Mouse (Mus musculus) heart, adult 2 months (tissue): ENCODE measurements around the gene Higd1a. TPM values are rescaled to one million over a fixed set of nuclear protein-coding genes. Genes with fewer than 3 reads are reported as not detected.

Source experiments
- DNase-seq, 2 experiments: peaks; one replicate each; pipeline ENCODE4 v3.0.0; 2021
- H3K27ac ChIP-seq: fragments of 200-600 bp; 2 replicates; pipeline ENCODE4 v1.8.1; 2022
- H3K27me3 ChIP-seq: fragments of 200-500 bp; 2 replicates; pipeline ENCODE4 v1.6.1; 2012; ENCODE audit warnings: mild to moderate bottlenecking, low read length, inconsistent platforms, mixed read lengths; ENCODE audit not compliant: control insufficient read depth, insufficient read depth
- H3K36me3 ChIP-seq: fragments of 200-500 bp; 2 replicates; pipeline ENCODE4 v1.6.1; 2012; ENCODE audit warnings: low read length, inconsistent platforms; ENCODE audit not compliant: control insufficient read depth, insufficient read depth
- H3K4me1 ChIP-seq: fragments of 200-500 bp; 2 replicates; pipeline ENCODE4 v1.6.1; 2011; ENCODE audit warnings: low read length; ENCODE audit not compliant: control insufficient read depth, insufficient read depth
- H3K4me3 ChIP-seq: fragments of 200-600 bp; 2 replicates; pipeline ENCODE4 v1.8.1; 2022
- H3K79me2 ChIP-seq: fragments of 200-500 bp; replicated peaks from 2 replicates; pipeline ENCODE4 v1.6.1; 2012; ENCODE audit warnings: mild to moderate bottlenecking, inconsistent platforms, low read length, moderate library complexity, mixed read lengths; ENCODE audit not compliant: control insufficient read depth, insufficient read depth
- H3K9ac ChIP-seq: fragments of 200-500 bp; 2 replicates; pipeline ENCODE4 v1.6.1; 2012; ENCODE audit warnings: low read depth, mild to moderate bottlenecking, control low read depth, inconsistent platforms, low read length, mixed read lengths
- CTCF ChIP-seq: fragments of 200-600 bp; IDR thresholded peaks from 2 replicates; pipeline ENCODE4 v1.8.1; 2022; ENCODE audit warnings: antibody characterized with exemption, mild to moderate bottlenecking, moderate library complexity
- EP300 ChIP-seq: fragments of 200-500 bp; IDR thresholded peaks from 2 replicates; pipeline ENCODE4 v1.6.1; 2011; ENCODE audit warnings: low read depth, low read length, control low read depth; ENCODE audit not compliant: insufficient read depth
- POLR2A ChIP-seq: fragments of 200-500 bp; IDR thresholded peaks from 2 replicates; pipeline ENCODE4 v1.6.1; 2011; ENCODE audit warnings: mild to moderate bottlenecking, low read depth, low read length, control low read depth; ENCODE audit not compliant: insufficient read depth
- WGBS: fragments of 180-500 bp; shearing (Covaris S2); methylation state at CpG from one replicate; pipeline ENCODE4 v1.1.7; 2018; 5-methylcytosine and 5-hydroxymethylcytosine counted together
- intact Hi-C: fragments of 180-260 bp; cut with DNase I; formaldehyde crosslinking; loops from one replicate; pipeline ENCODE4 v1.15.1; 2025
- polyA plus RNA-seq: library from polyadenylated mRNA; depleted of rRNA; stranded (reverse); fragments of >200 nt; gene quantifications from 2 replicates; pipeline ENCODE4 v1.2.3, GENCODE M21; 2012; rRNA removed
- total RNA-seq, 2 experiments: library from RNA; stranded (reverse); gene quantifications; 2 replicates each; pipeline ENCODE4 v1.2.3; 2021

The Higd1a gene
- total and polyA plus RNA-seq, 3 experiments: 71.7 to 199 (median 198) TPM

GRCm38 (mm10) chr9:121808511-121808910 lies 49.7 kb downstream of the Higd1a start:
- no peaks in the 10 kb centered on the region for H3K36me3 ChIP-seq
- H3K4me1 ChIP-seq: no peaks in the 10 kb centered on the region
- no peak for DNase-seq
- H3K79me2 ChIP-seq: no peaks in the 10 kb centered on the region
- no peaks in the 10 kb centered on the region for H3K27me3 ChIP-seq
- no peak overlapping the region for H3K9ac ChIP-seq
- intact Hi-C loops: no loop called here
- TF ChIP-seq CTCF (no peak), POLR2A (no peak), EP300 (no peak)
- no peak overlapping the region for H3K27ac ChIP-seq
- 87% methylated on average over 3 of the region's 3 CpGs for WGBS
- no peak overlapping the region for H3K4me3 ChIP-seq

- intact Hi-C loops: no loop called here
- H3K4me1 ChIP-seq: no peaks in the 10 kb centered on the region
- H3K36me3 ChIP-seq: no peaks in the 10 kb centered on the region
- H3K79me2 ChIP-seq: no peaks in the 10 kb centered on the region
- no peak for TF ChIP-seq CTCF
- no peak for TF ChIP-seq POLR2A
- no peak for TF ChIP-seq EP300
- WGBS: 58% methylated on average over 7 of the region's 7 CpGs
- H3K27me3 ChIP-seq: no peaks in the 10 kb centered on the region
- no peak overlapping the region for H3K4me3 ChIP-seq
- no peak for DNase-seq
- H3K9ac ChIP-seq: no peak overlapping the region
- H3K27ac ChIP-seq: no peak overlapping the region
Observed at GRCm38 (mm10) chr9:121807947-121808346, 50.2 kb downstream of the Higd1a start.

- Histone ChIP-seq H3K4me1 (no peaks in the 10 kb centered on the region), H3K27me3 (no peaks in the 10 kb centered on the region), H3K79me2 (no peaks in the 10 kb centered on the region), H3K9ac (no peak overlapping the region), H3K36me3 (no peaks in the 10 kb centered on the region), H3K4me3 (no peak overlapping the region), H3K27ac (no peak overlapping the region)
- DNase-seq: no peak
- TF ChIP-seq POLR2A (no peak), CTCF (no peak), EP300 (no peak)
- WGBS: 72% methylated on average over 1 of the region's 1 CpGs
- intact Hi-C loops: no loop called here
Observed at GRCm38 (mm10) chr9:121807546-121807945, 50.6 kb downstream of the Higd1a start.

GRCm38 (mm10) chr9:121802747-121803146 lies 55.4 kb downstream of the Higd1a start:
- Histone ChIP-seq H3K27me3 (no peaks in the 10 kb centered on the region), H3K79me2 (no peaks in the 10 kb centered on the region), H3K27ac (no peak overlapping the region), H3K4me3 (no peak overlapping the region), H3K4me1 (no peaks in the 10 kb centered on the region), H3K9ac (no peak overlapping the region), H3K36me3 (no peaks in the 10 kb centered on the region)
- WGBS: 52% methylated on average over 7 of the region's 7 CpGs
- DNase-seq: no peak
- TF ChIP-seq POLR2A: no peak
- TF ChIP-seq EP300: no peak
- TF ChIP-seq CTCF: no peak
- intact Hi-C loops: no loop called here

- no peak overlapping the region for H3K9ac ChIP-seq
- TF ChIP-seq CTCF (no peak), POLR2A (no peak), EP300 (no peak)
- no peak overlapping the region for H3K27ac ChIP-seq
- no peak for DNase-seq
- no peaks in the 10 kb centered on the region for H3K27me3 ChIP-seq
- no peak overlapping the region for H3K4me3 ChIP-seq
- no peaks in the 10 kb centered on the region for H3K36me3 ChIP-seq
- 46% methylated on average over 6 of the region's 6 CpGs for WGBS
- peaks cover 5% of the 10 kb centered on the region; the same call in 1 of the 2 replicates for H3K4me1 ChIP-seq
- no peaks in the 10 kb centered on the region for H3K79me2 ChIP-seq
- intact Hi-C loops: no loop called here
Observed at GRCm38 (mm10) chr9:121798887-121799520, 59.2 kb downstream of the Higd1a start.

Other genes with a start within 250 kb of the Higd1a start
- not detected for gene Lyzl4, start 216.3 kb downstream of the Higd1a start, total RNA-seq
- gene Lyzl4, start 216.3 kb downstream of the Higd1a start, polyA plus RNA-seq: 0.12 and 0.88 TPM in 2 replicates
- gene Vipr1, start 215.6 kb downstream of the Higd1a start, total RNA-seq: 1 to 10 TPM; 1.2 to 1.4 TPM
- gene Vipr1, start 215.6 kb downstream of the Higd1a start, polyA plus RNA-seq: 0.41 and 0.45 TPM in 2 replicates
- 1 to 10 TPM; 3.9 to 5.0 TPM for gene Sec22c, start 152.9 kb downstream of the Higd1a start, total RNA-seq
- 6.7 and 9.5 TPM in 2 replicates for gene Sec22c, start 152.9 kb downstream of the Higd1a start, polyA plus RNA-seq
- gene Ss18l2, start 148.0 kb downstream of the Higd1a start, total RNA-seq: 100 to 1,000 TPM; 125 to 138 TPM
- 103 and 154 TPM in 2 replicates for gene Ss18l2, start 148.0 kb downstream of the Higd1a start, polyA plus RNA-seq
- 10 to 100 TPM; 28.7 to 33.1 TPM for gene Nktr, start 139.2 kb downstream of the Higd1a start, total RNA-seq
- 23.1 and 39.2 TPM in 2 replicates for gene Nktr, start 139.2 kb downstream of the Higd1a start, polyA plus RNA-seq
- gene Zfp651, start 99.0 kb downstream of the Higd1a start, total RNA-seq: 100 to 1,000 TPM; 117 to 130 TPM
- gene Zfp651, start 99.0 kb downstream of the Higd1a start, polyA plus RNA-seq: 67.7 and 84.2 TPM in 2 replicates
- 10 to 100 TPM; 12.3 to 17.4 TPM for gene Klhl40, start 80.8 kb downstream of the Higd1a start, total RNA-seq
- 11.0 and 13.1 TPM in 2 replicates for gene Klhl40, start 80.8 kb downstream of the Higd1a start, polyA plus RNA-seq
- 100 to 1,000 TPM in 1 of 2 experiments, 10 to 100 TPM in 1; 96.3 to 111 TPM for gene Hhatl, start 65.9 kb downstream of the Higd1a start, total RNA-seq
- 201 and 224 TPM in 2 replicates for gene Hhatl, start 65.9 kb downstream of the Higd1a start, polyA plus RNA-seq
- not detected for gene Ccdc13, start 18.9 kb downstream of the Higd1a start, total RNA-seq
- 0.32 and 0.49 TPM in 2 replicates for gene Ccdc13, start 18.9 kb downstream of the Higd1a start, polyA plus RNA-seq
- gene Ackr2, start 40.0 kb upstream of the Higd1a start, total RNA-seq: 1 to 10 TPM in 1 of 2 experiments, under 1 TPM in 1; 0.84 to 2.4 TPM
- 3.1 and 3.5 TPM in 2 replicates for gene Ackr2, start 40.0 kb upstream of the Higd1a start, polyA plus RNA-seq
- gene Cyp8b1, start 57.9 kb upstream of the Higd1a start, total RNA-seq: not detected
- 0.06 and 0.15 TPM in 2 replicates for gene Cyp8b1, start 57.9 kb upstream of the Higd1a start, polyA plus RNA-seq
- gene Fam198a, start 92.6 kb upstream of the Higd1a start, total RNA-seq: under 1 TPM; 0.42 to 0.96 TPM
- gene Fam198a, start 92.6 kb upstream of the Higd1a start, polyA plus RNA-seq: 1.5 and 2.2 TPM in 2 replicates
- 10 to 100 TPM; 14.0 to 15.3 TPM for gene Pomgnt2, start 138.7 kb upstream of the Higd1a start, total RNA-seq
- 21.0 and 21.4 TPM in 2 replicates for gene Pomgnt2, start 138.7 kb upstream of the Higd1a start, polyA plus RNA-seq